Mouse (Mus musculus) E14TG2a.4 (cell line): ENCODE data around the gene Serpini2.

Experiments
- CTCF ChIP-seq: conservative IDR thresholded peaks from 2 replicates; pipeline ENCODE4 v1.5.1; 2014; ENCODE audit warnings: low read length
- NANOG ChIP-seq: IDR thresholded peaks from 2 replicates; pipeline ENCODE4 v1.6.1; 2014; ENCODE audit warnings: borderline replicate concordance, low read length, mixed read lengths
- POU5F1 ChIP-seq: IDR thresholded peaks from 2 replicates; pipeline ENCODE4 v1.6.1; 2014; ENCODE audit warnings: low read length, borderline replicate concordance

DNA sequence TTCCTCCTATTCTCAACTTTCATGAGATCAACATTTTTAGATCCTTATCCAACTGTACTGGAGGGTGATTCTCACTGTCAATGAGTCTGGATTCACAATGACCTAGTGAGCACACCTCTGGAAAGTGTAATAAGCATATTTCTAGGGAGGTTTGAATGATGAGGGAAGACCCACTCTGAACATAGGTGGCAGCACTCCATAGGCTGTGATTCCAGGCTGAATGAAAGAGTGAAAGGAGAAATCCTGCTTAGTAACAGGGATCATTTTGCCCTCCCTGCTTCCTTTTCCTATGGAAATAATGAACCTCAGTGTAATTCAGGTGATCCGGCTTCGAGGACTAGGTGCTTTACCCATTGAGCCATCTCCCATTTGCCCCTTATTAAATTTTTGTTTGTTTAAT lies 31.2 kb upstream of the Serpini2 start:
- TF ChIP-seq CTCF (no peak), NANOG (no peak), POU5F1 (no peak)
